Mouse (Mus musculus) B cell, adult 67 days (primary cell): ENCODE measurements around the gene Uri1. TPM values are rescaled to one million over a fixed set of nuclear protein-coding genes. Genes with fewer than 3 reads are reported as not detected.

Source experiments
- total RNA-seq, 2 experiments: library from RNA; stranded (reverse); gene quantifications; 4 replicates each; pipeline ENCODE4 v1.2.4; 2023

Gene Uri1
- total RNA-seq = 10 to 100 TPM; 37.6 to 41.4 TPM

GRCm38 (mm10) chr7:38023451-38023850, at the start of gene Uri1:
Gene Uri1, minus strand, starts transcription at chr7:38023551.

Other genes with a start within 250 kb of the Uri1 start
- under 1 TPM in 1 of 2 experiments, not detected in 1; 0.12 TPM for gene Zfp536, start 249.9 kb downstream of the Uri1 start, total RNA-seq
- 1 to 10 TPM; 2.4 to 3.9 TPM for gene Ccne1, start 84.0 kb upstream of the Uri1 start, total RNA-seq
- gene 1600014C10Rik, start 159.7 kb upstream of the Uri1 start, total RNA-seq = 10 to 100 TPM; 11.7 to 18.8 TPM
- under 1 TPM; 0.09 to 0.20 TPM for gene Plekhf1, start 204.5 kb upstream of the Uri1 start, total RNA-seq
- gene Pop4, start 247.9 kb upstream of the Uri1 start, total RNA-seq = 10 to 100 TPM; 67.5 to 80.8 TPM